Mouse (Mus musculus): ENCODE results near the gene Sptb. TPM values are rescaled to one million over a fixed set of nuclear protein-coding genes. Genes with fewer than 3 reads are reported as not detected.

Gene Sptb
- total and polyA plus RNA-seq, 2 experiments = 0.43 to 0.46 TPM

DNA sequence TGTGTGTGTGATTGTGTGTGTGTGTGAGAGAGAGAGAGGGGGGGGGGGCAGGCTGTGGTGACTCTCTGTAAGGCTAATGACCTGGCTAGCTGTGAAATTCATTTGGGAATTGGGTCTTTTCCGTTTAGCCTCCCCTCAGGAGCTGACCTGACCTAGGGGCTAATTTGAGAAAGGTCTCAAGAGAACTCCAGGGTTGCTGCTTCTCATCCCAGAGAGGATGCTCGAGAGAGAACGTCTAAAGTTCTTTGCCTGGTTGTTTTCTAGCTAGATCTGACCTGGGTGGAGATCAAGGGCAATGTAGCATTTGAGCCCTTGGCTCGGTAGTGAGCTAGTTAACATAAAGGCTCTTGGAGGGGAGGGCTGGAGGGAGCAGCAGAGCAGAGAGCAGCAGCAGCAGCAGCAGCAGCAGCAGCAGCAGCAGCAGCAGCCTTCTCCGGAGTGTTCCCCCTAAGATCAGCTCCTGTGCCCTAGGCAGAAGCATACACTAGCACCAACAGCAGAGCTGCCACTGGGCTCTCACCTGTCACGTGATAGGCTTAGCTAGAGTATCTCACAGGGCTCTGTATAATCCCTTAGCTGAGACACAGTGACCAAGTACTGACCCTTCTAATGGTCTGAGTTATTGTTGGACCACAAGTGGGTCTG, 153.5 kb downstream of the Sptb start:
- no peak for DNase-seq (ENCODE audit: extremely low read depth, low read depth, low spot score)
- TF ChIP-seq CTCF (IDR thresholded peaks at IDR 0.05; ENCODE audit: low read depth, low read length) (no peak), POLR2A (IDR thresholded peaks at IDR 0.05; ENCODE audit: extremely low read depth, insufficient read depth, low read length) (no peak)
- Histone ChIP-seq H3K79me2 (ENCODE audit: control insufficient read depth, insufficient read depth, low read length) (peaks cover 21% of the 10 kb centered on the region; the same call in 1 of the 2 replicates), H3K4me3 (ENCODE audit: insufficient read depth, low read depth, low read length) (no peak overlapping the region), H3K27ac (replicated peaks; ENCODE audit: insufficient read depth, low read depth, low read length) (0 out of 2 replicates have a peak overlapping the region, but pooled peaks have one; percentile 10), H3K9ac (ENCODE audit: low read depth, low read length) (no peak overlapping the region), H3K4me1 (ENCODE audit: control insufficient read depth, insufficient read depth, low read length) (peaks cover 43% of the 10 kb centered on the region), H3K36me3 (ENCODE audit: control insufficient read depth, insufficient read depth, low read length) (peaks cover 8% of the 10 kb centered on the region; the same call in 1 of the 2 replicates), H3K27me3 (ENCODE audit: control insufficient read depth, insufficient read depth, low read length) (no peaks in the 10 kb centered on the region)
- WGBS = 37% methylated on average over 6 of the region's 6 CpGs

DNA sequence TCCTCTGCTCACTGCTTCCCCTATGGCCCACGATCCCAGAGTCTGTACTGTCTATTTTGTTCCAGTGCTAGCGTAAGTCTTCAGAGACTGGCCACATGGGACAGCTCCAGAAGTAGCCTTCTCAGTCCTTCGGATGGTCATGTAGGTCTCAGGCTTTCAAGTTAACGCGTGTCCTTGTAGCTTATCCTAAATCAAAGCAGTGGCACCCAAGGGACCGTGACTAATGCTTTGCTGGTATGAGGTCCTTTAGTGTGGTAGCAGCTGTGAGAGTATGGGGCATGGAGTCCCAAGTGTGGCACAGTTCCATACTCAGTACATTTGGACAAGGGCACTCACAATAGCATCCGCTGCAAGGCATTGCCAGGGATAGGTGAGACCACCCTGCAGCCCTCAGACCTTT, 154.2 kb downstream of the Sptb start:
- Histone ChIP-seq H3K27ac (replicated peaks; ENCODE audit: insufficient read depth, low read depth, low read length) (no peak overlapping the region), H3K9ac (ENCODE audit: low read depth, low read length) (no peak overlapping the region), H3K4me1 (ENCODE audit: control insufficient read depth, insufficient read depth, low read length) (peaks cover 45% of the 10 kb centered on the region), H3K36me3 (ENCODE audit: control insufficient read depth, insufficient read depth, low read length) (peaks cover 8% of the 10 kb centered on the region; the same call in 1 of the 2 replicates), H3K79me2 (ENCODE audit: control insufficient read depth, insufficient read depth, low read length) (peaks cover 22% of the 10 kb centered on the region; the same call in 1 of the 2 replicates), H3K27me3 (ENCODE audit: control insufficient read depth, insufficient read depth, low read length) (no peaks in the 10 kb centered on the region), H3K4me3 (ENCODE audit: insufficient read depth, low read depth, low read length) (no peak overlapping the region)
- WGBS = 90% methylated on average over 7 of the region's 7 CpGs
- TF ChIP-seq CTCF (IDR thresholded peaks at IDR 0.05; ENCODE audit: low read depth, low read length) = no peak
- TF ChIP-seq POLR2A (IDR thresholded peaks at IDR 0.05; ENCODE audit: extremely low read depth, insufficient read depth, low read length) = no peak
- no peak for DNase-seq (ENCODE audit: extremely low read depth, low read depth, low spot score)

DNA sequence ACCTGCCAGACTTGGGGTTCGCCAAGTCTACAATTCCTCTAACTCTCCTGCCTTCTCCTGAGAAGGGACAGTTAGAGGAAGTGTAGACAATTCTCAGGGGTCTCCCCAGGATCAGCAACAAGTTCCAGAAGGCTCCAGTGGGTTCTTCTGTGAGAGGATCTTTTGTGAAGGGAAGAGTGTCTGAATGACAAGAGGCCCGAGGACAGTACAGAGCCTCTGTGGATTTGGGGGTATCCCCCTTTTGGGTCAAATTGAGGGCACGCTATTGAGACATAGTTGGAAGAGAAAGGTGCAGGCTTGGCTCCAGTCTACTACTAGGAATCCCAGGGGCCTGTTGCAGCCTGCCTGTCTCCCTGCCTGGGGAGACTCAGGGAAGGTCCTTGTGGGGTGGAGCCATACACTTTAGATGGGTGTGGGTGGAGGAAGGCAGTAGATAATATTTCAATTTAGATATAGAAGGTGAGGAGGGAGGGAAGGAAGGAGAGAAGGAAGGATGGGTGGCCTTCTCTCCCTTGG, 155.4 kb downstream of the Sptb start:
- WGBS = 64% methylated on average over 3 of the region's 3 CpGs
- no peaks in the 10 kb centered on the region for H3K36me3 ChIP-seq (ENCODE audit: control insufficient read depth, insufficient read depth, low read length)
- no peak overlapping the region for H3K9ac ChIP-seq (ENCODE audit: low read depth, low read length)
- no peaks in the 10 kb centered on the region for H3K27me3 ChIP-seq (ENCODE audit: control insufficient read depth, insufficient read depth, low read length)
- peaks cover 46% of the 10 kb centered on the region for H3K4me1 ChIP-seq (ENCODE audit: control insufficient read depth, insufficient read depth, low read length)
- no peak for DNase-seq (ENCODE audit: extremely low read depth, low read depth, low spot score)
- no peak overlapping the region for H3K27ac ChIP-seq (replicated peaks; ENCODE audit: insufficient read depth, low read depth, low read length)
- H3K79me2 ChIP-seq (ENCODE audit: control insufficient read depth, insufficient read depth, low read length) = peaks cover 31% of the 10 kb centered on the region; the same call in 1 of the 2 replicates
- no peak overlapping the region for H3K4me3 ChIP-seq (ENCODE audit: insufficient read depth, low read depth, low read length)
- TF ChIP-seq CTCF (IDR thresholded peaks at IDR 0.05; ENCODE audit: low read depth, low read length) (no peak), POLR2A (IDR thresholded peaks at IDR 0.05; ENCODE audit: extremely low read depth, insufficient read depth, low read length) (no peak)

DNA sequence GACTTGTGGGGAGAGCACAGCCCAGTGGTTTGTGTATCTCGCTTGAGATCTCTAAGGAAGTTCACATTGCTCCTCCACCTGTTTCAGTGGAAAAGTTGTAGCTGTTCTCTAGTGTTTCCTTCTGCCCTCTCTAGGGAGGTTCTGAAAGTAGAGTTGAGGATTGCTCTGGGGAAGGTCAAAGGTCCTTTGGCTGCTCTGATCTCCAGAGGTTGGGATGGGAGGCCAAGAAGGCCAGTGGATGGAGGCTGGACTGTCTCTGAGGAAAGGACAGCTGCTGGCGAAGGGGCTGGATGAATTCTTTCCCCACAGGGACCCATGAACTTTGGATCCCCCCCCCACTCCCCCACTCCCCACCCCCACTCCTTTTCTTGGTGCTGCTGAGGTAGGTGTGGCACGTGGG, 156.0 kb downstream of the Sptb start:
- no peaks in the 10 kb centered on the region for H3K27me3 ChIP-seq (ENCODE audit: control insufficient read depth, insufficient read depth, low read length)
- H3K79me2 ChIP-seq (ENCODE audit: control insufficient read depth, insufficient read depth, low read length) = peaks cover 36% of the 10 kb centered on the region; the same call in 1 of the 2 replicates
- WGBS = 50% methylated on average over 3 of the region's 3 CpGs
- H3K27ac ChIP-seq (replicated peaks; ENCODE audit: insufficient read depth, low read depth, low read length) = no peak overlapping the region
- peaks cover 46% of the 10 kb centered on the region for H3K4me1 ChIP-seq (ENCODE audit: control insufficient read depth, insufficient read depth, low read length)
- H3K36me3 ChIP-seq (ENCODE audit: control insufficient read depth, insufficient read depth, low read length) = no peaks in the 10 kb centered on the region
- H3K9ac ChIP-seq (ENCODE audit: low read depth, low read length) = no peak overlapping the region
- H3K4me3 ChIP-seq (ENCODE audit: insufficient read depth, low read depth, low read length) = no peak overlapping the region
- DNase-seq (ENCODE audit: extremely low read depth, low read depth, low spot score) = peak; percentile 80
- TF ChIP-seq POLR2A (IDR thresholded peaks at IDR 0.05; ENCODE audit: extremely low read depth, insufficient read depth, low read length) = no peak
- no peak for TF ChIP-seq CTCF (IDR thresholded peaks at IDR 0.05; ENCODE audit: low read depth, low read length)

DNA sequence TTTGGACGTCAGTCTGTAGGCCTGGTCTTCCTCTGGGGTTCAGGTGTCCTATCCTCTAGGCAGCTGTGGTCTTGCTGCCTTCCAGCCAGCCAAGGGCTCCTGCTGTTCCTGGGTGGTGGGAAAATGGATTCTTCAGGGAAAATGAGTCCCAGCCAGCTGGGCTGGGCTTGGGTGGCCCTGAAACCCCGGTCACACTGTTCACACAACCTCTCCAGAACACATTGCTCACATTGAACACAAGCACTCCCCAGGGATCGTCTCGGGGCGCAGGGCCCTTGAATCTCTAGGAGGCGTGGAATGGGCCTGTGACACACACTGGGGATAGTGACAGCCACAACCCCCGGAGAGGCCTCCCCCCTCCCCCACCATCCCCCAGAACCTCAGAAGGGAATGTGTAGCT, 156.4 kb downstream of the Sptb start:
- Histone ChIP-seq H3K9ac (ENCODE audit: low read depth, low read length) (peak overlapping the region; percentile 17; the same call in 1 of the 2 replicates), H3K79me2 (ENCODE audit: control insufficient read depth, insufficient read depth, low read length) (peaks cover 33% of the 10 kb centered on the region; the same call in 1 of the 2 replicates), H3K27ac (replicated peaks; ENCODE audit: insufficient read depth, low read depth, low read length) (peak overlapping the region; percentile 27; the same call in 1 of the 2 replicates), H3K4me1 (ENCODE audit: control insufficient read depth, insufficient read depth, low read length) (peaks cover 46% of the 10 kb centered on the region), H3K27me3 (ENCODE audit: control insufficient read depth, insufficient read depth, low read length) (no peaks in the 10 kb centered on the region), H3K36me3 (ENCODE audit: control insufficient read depth, insufficient read depth, low read length) (no peaks in the 10 kb centered on the region), H3K4me3 (ENCODE audit: insufficient read depth, low read depth, low read length) (no peak overlapping the region)
- TF ChIP-seq POLR2A (IDR thresholded peaks at IDR 0.05; ENCODE audit: extremely low read depth, insufficient read depth, low read length) = no peak
- no peak for TF ChIP-seq CTCF (IDR thresholded peaks at IDR 0.05; ENCODE audit: low read depth, low read length)
- WGBS = 68% methylated on average over 7 of the region's 7 CpGs
- no peak for DNase-seq (ENCODE audit: extremely low read depth, low read depth, low spot score)

DNA sequence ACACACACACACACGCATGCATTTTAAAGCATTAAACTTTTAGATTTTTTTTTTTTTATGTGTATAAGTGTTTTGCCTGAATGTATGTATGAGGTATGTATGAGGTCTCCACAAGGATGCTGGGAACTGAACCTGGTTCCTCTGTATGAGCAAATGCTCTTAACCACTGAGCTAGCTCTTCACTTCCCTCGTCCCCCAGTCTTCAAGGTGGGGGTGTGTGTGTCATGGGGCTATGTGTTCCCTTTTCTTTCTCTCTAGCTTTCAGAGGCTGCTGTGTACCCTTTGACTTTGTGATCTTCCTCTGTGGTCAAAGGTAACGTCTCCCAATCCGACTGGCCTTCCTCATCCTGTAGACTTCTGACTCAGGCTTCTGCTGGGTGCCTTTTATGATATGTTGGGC, 157.4 kb downstream of the Sptb start:
- H3K4me1 ChIP-seq (ENCODE audit: control insufficient read depth, insufficient read depth, low read length) = peaks cover 47% of the 10 kb centered on the region
- no peak for DNase-seq (ENCODE audit: extremely low read depth, low read depth, low spot score)
- H3K4me3 ChIP-seq (ENCODE audit: insufficient read depth, low read depth, low read length) = no peak overlapping the region
- TF ChIP-seq POLR2A (IDR thresholded peaks at IDR 0.05; ENCODE audit: extremely low read depth, insufficient read depth, low read length) (no peak), CTCF (IDR thresholded peaks at IDR 0.05; ENCODE audit: low read depth, low read length) (no peak)
- H3K9ac ChIP-seq (ENCODE audit: low read depth, low read length) = no peak overlapping the region
- H3K36me3 ChIP-seq (ENCODE audit: control insufficient read depth, insufficient read depth, low read length) = no peaks in the 10 kb centered on the region
- H3K27me3 ChIP-seq (ENCODE audit: control insufficient read depth, insufficient read depth, low read length) = no peaks in the 10 kb centered on the region
- H3K79me2 ChIP-seq (ENCODE audit: control insufficient read depth, insufficient read depth, low read length) = peaks cover 42% of the 10 kb centered on the region; the same call in 1 of the 2 replicates
- WGBS = 54% methylated on average over 4 of the region's 4 CpGs
- no peak overlapping the region for H3K27ac ChIP-seq (replicated peaks; ENCODE audit: insufficient read depth, low read depth, low read length)
